9 mouse cellular contexts compared by ENCODE assay signal in the genomic region with DNA sequence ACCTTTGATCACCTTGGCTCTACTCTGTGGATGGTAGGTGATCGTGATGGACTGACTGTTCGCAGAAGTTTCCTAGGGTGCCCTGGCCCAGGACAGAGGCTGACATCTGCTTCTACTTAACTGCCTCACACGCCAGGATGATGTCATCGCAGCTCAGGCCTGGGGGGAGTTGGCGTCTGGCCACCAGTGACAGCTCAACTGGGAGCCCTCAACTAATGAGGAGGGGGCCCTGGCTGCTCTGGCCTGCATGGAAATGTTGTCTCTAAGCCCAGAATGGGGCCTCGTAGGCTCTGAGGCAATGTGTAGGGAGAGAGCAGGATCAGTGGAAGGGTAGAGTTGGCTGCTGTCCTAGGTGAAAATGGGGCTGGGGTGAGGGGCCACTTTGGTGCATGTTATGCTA.
DNase-seq lines count a peak whose midpoint lies in the region; ATAC-seq and TF ChIP-seq lines count a peak whose summit lies in the region.
"Had no signal": no experiment of that assay in that cellular context is flagged by ENCODE, and none has a peak within 500 bp of the region (broad histone marks: within the 10 kb centered on the region; RNA-seq: fewer than 3 reads in every experiment).

No protein-coding gene starts in this region.

- no peak overlapping the region for H3K4me2 ChIP-seq in intestine, embryonic 16.5 days (ENCODE audit: low read depth, low read length)
- H3K4me2 ChIP-seq in hindbrain, embryonic 13.5 days = no peak overlapping the region

- peak overlapping the region; percentile 96 for H3K27ac ChIP-seq in embryonic fibroblast, embryonic 13.5 days (ENCODE audit: insufficient read depth, low read length)
- peak overlapping the region; percentile 84 for H3K27ac ChIP-seq in intestine, embryonic 16.5 days (ENCODE audit: low read length)
- H3K27ac ChIP-seq in hindbrain, embryonic 13.5 days = no peak overlapping the region

- H3K9ac ChIP-seq in intestine, embryonic 16.5 days (ENCODE audit: low read depth, low read length) = 0 out of 2 replicates have a peak overlapping the region, but pooled peaks have one; percentile 5
- H3K9ac ChIP-seq in hindbrain, embryonic 13.5 days = no peak overlapping the region

- no peaks in the 10 kb centered on the region for H3K9me3 ChIP-seq in intestine, embryonic 16.5 days (ENCODE audit: control insufficient read depth, low read length)
- H3K9me3 ChIP-seq in hindbrain, embryonic 13.5 days = no peaks in the 10 kb centered on the region

- H3K27me3 ChIP-seq in intestine, embryonic 16.5 days (replicated peaks; ENCODE audit: control insufficient read depth, insufficient read depth, low read length) = no peaks in the 10 kb centered on the region
- no peaks in the 10 kb centered on the region for H3K27me3 ChIP-seq in hindbrain, embryonic 13.5 days

- no peak for TF ChIP-seq CTCF in embryonic fibroblast, embryonic 13.5 days (IDR thresholded peaks at IDR 0.05; ENCODE audit: borderline replicate concordance, insufficient read depth, low read length)

- peak; percentile 28; the same call in 1 of the 2 replicates for TF ChIP-seq POLR2A in embryonic fibroblast, embryonic 13.5 days (IDR thresholded peaks at IDR 0.05; ENCODE audit: low read depth, low read length)

- WGBS in intestine, embryonic 16.5 days = 46% methylated on average over 6 of the region's 6 CpGs
- WGBS in hindbrain, embryonic 13.5 days = 62% methylated on average over 6 of the region's 6 CpGs

- H3K4me3 ChIP-seq in embryonic fibroblast, embryonic 13.5 days (ENCODE audit: insufficient read depth, low read length) = no peak overlapping the region
- H3K4me3 ChIP-seq in intestine, embryonic 16.5 days (ENCODE audit: low read length) = no peak overlapping the region
- no peak overlapping the region for H3K4me3 ChIP-seq in hindbrain, embryonic 13.5 days
- H3K4me3 ChIP-seq: megakaryocyte, embryonic 14.5 days had no signal

- peak; percentile 84 for ATAC-seq in intestine, embryonic 16.5 days
- no peak for ATAC-seq in hindbrain, embryonic 13.5 days (ENCODE audit: low FRiP score)

- intact Hi-C loops in left cerebral cortex, postnatal 25 days (cut with DNase I) = no loop called here

- peaks cover 23% of the 10 kb centered on the region for H3K4me1 ChIP-seq in embryonic fibroblast, embryonic 13.5 days (ENCODE audit: control insufficient read depth, insufficient read depth, low read length)
- H3K4me1 ChIP-seq in intestine, embryonic 16.5 days (ENCODE audit: control insufficient read depth, insufficient read depth, low read length) = peaks cover 14% of the 10 kb centered on the region; the same call in 1 of the 2 replicates
- peaks cover 9% of the 10 kb centered on the region for H3K4me1 ChIP-seq in hindbrain, embryonic 13.5 days (replicated peaks)
- H3K4me1 ChIP-seq: megakaryocyte, embryonic 14.5 days had no signal

- peak; percentile 17 to 32 for DNase-seq in cerebellum, postnatal 14 days
- no peak for DNase-seq in cerebellum, adult 18-20 months
- peak; percentile 62 for DNase-seq in 3134 (ENCODE audit: extremely low read depth, insufficient read length, low spot score)
- DNase-seq in testis, postnatal 10 days (ENCODE audit: low spot score) = no peak
- DNase-seq in left cerebral cortex, postnatal 25 days (ENCODE audit: low spot score in 2 of 2) = no peak

- no peaks in the 10 kb centered on the region for H3K36me3 ChIP-seq in intestine, embryonic 16.5 days (ENCODE audit: control insufficient read depth, insufficient read depth, low read length)
- H3K36me3 ChIP-seq in hindbrain, embryonic 13.5 days = no peaks in the 10 kb centered on the region

Comparison
In these comparisons a context has a peak if more than half of its experiments do, and no peak if none do; other contexts are left out.
1. DNase-seq: peak in cerebellum, postnatal 14 days (2 of 2) and 3134 (single experiment); none in cerebellum, adult 18-20 months (0 of 2), testis, postnatal 10 days (single experiment) and left cerebral cortex, postnatal 25 days (0 of 2).